Mouse (Mus musculus) frontal cortex, postnatal 10 days (tissue): ENCODE data around the gene Gm14308.
"Not testable (repeated sequence)": the region's sequence is repeated elsewhere in the genome, so short reads cannot be mapped to it uniquely, and the experiment has no call there.

Source experiments
- DNase-seq, 2 experiments: peaks; one replicate each; pipeline ENCODE4 v3.0.0; 2022; ENCODE audit warnings: low spot score in 2 of 2, mixed read lengths in 1 of 2

Gm14308 gene

GRCm38 (mm10) chr2:176636244-176636643 is at the start of gene Gm14308:
Gene Gm14308, minus strand, starts transcription at chr2:176636344.
- not testable (repeated sequence) for DNase-seq

GRCm38 (mm10) chr2:176670222-176670621 is 34.1 kb upstream of the Gm14308 start, which contains the start of gene Zfp973:
Gene Zfp973, plus strand, starts transcription at chr2:176670522.
- not testable (repeated sequence) for DNase-seq
